Mouse (Mus musculus): ENCODE measurements around the gene Parp16.

Parp16 gene

DNA sequence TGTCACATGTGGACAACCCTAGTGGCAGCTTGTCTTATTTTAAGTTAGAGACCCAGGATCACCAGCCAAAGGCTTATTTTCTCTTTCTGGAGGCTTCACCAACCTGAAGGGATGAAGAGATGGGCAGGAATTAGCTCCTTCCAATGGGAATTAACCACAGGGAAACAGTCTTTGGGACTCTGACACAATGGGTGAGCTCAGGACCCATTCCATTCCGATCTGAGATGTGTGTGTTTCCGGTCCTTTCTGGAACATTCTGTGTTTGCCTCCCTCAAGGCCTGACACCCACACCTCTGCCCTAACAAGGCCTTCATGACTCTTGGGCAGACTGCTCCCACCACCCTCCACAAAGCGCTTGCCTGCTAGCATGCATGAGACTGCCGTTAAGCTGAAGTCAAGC is at the start of gene Parp16:
Gene Parp16, plus strand, starts transcription at position 301 of the 400 bp plus-strand sequence.
- DNase-seq: no peak

DNA sequence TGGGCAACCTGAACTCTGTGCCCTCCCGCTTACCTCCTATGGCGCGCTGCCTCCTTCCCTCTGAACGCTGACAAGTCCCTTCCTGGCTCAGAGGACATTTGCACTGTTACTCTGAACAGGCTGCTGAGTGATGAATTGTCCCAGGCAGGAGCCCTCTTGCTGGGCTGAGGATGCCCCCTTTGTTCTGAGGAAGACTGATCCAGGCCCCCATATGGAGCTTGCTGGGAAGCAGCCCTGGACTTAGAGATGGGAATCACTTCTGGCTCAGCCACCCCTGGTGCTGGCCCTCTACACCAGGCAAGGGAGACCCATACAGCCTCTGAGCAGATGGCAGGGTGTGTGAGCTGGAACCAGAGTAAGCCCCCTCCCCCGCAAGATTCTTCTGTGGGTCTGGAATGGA is 49.2 kb upstream of the Parp16 start:
- no peak for DNase-seq

DNA sequence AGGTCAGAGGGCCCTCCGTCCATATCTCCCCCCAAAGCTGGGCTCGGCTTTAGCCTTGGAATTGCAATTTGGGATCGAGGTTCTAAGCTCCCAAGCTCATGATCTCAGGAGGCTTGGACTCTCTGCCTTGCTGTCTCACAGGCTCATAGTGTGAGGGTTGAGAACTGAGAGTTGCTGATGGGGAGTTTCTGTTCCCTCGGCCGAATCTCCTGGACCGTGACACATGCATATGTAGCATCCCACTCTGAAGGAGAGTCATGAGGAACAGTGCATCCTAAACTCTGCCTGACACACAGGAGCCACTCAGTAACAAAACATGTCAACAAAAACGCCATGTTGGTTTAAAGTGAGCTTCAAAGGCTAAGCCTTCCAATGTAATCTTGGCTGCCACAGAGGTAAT is 46.6 kb upstream of the Parp16 start:
- no peak for DNase-seq

GRCm38 (mm10) chr9:65152711-65153330 is 42.3 kb upstream of the Parp16 start:
- no peak for DNase-seq

DNA sequence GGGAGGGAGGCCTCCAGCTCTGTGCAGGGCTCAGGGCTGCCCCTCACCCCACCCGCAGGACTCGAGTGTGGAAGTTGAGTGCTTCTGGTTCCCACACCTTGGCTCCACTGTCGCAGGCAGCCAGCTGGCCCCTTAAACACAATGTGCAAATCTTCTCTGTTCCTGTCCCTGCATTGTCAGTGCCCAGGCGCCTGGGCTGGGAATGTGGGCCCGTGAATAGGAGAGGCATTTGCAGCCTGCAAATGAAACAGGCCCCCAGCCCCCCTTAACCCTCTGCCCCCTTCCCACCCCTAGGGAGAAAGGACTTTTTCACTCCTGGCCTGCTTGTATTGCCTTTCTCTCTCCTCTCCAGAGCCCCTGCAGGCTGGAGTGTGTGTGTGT is 41.8 kb upstream of the Parp16 start:
- no peak for DNase-seq

GRCm38 (mm10) chr9:65154692-65155455 is 40.3 kb upstream of the Parp16 start:
- no peak for DNase-seq

DNA sequence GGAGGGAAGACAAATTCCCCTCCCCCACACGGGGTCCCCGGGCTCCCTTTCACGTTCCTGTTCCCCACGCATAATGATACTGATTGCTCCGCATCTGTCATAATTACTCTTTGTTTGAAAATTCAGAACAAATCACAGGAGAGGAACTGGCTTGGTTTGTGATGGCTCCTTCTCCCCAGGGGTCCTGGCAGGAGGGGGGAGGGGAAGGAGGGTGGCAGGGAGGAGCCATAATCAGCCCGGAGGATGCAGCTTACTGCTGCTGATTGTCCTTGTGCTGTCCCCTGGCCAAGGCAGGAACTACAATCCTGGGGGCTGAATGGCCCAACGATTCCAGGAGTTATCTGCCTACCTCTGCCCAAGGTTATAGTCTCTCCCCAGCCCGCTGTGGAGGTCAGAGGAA is 38.5 kb upstream of the Parp16 start:
- no peak for DNase-seq

- no peak for DNase-seq
These were observed 37.5 kb upstream of the Parp16 start for GRCm38 (mm10) chr9:65157631-65158030.

GRCm38 (mm10) chr9:65161188-65161587 is 34.0 kb upstream of the Parp16 start:
- DNase-seq: no peak

GRCm38 (mm10) chr9:65161881-65162280 is 33.3 kb upstream of the Parp16 start:
- DNase-seq: no peak

GRCm38 (mm10) chr9:65162711-65163639 is 32.2 kb upstream of the Parp16 start:
- no peak for DNase-seq

DNA sequence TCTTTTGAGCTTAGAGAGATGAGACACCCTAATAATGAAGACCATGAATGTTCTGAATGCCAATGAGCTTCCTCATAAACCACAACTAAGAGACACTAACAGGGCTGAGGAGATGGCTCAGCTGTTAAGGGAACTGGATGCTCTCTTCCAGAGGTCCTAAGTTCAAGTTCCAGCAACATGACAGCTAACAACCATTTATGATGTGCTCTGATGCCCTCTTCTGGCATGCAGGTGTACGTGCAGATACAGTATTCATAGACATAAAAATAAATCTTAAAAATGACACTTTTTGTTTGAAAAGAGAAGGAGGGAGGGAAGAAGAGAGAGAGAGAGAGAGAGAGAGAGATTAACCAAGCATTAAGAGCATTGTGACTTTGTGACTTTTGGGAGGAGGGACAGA is 30.3 kb upstream of the Parp16 start:
- no peak for DNase-seq

GRCm38 (mm10) chr9:65166386-65166785 is 28.8 kb upstream of the Parp16 start:
- DNase-seq: no peak

- DNase-seq: no peak
These were observed 26.6 kb upstream of the Parp16 start for GRCm38 (mm10) chr9:65168534-65168933.

- DNase-seq: no peak
These were observed 26.2 kb upstream of the Parp16 start for GRCm38 (mm10) chr9:65168952-65169351.

- no peak for DNase-seq
These were observed 22.5 kb upstream of the Parp16 start for GRCm38 (mm10) chr9:65172654-65173053.

- no peak for DNase-seq
These were observed 19.8 kb upstream of the Parp16 start for GRCm38 (mm10) chr9:65175234-65175938.

DNA sequence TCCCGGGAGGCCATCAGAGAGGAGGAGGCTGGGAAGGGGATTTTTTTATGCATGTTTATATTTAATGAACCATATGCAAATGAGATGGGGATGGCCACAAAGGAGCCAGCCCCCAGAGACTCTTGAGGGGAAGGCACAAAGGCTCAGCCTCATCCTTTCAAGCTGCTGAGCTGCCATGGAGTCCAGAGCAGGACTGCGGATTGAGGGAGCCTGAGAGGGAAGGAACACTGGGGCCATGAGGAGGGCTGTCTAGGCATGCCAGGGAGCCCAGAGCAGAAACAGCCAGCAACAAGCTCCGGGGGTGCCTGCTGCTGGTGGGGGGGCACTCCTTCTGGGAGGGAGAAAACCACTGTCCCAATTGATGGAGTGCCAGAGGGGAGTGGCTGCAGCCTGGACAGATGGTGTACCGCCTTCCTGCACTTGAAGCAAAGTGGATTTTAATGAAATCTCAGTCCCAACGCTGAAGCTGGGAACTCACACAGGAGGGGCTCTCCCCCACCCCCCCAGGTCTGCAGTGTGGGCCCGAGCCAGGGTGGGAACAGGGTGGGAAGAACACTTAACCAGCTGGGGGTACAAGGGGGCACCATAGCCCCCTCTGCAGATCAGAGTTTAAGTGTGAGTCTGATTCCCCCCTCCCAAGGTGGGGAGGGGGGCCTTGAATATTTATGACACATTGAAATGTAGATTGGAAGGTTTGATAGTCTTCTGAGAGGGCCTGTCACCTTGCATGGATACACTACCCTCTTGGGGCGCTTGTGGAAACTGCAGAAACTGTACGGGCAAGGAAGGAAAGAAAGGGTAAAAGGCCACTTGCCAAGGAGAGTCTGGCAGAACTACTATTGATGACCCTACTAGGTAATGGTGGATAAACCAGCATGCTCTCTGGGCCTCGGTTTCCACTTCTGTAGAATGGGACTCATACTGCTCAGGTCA is 18.9 kb upstream of the Parp16 start:
- no peak for DNase-seq

GRCm38 (mm10) chr9:65177497-65177896 is 17.7 kb upstream of the Parp16 start:
- DNase-seq: no peak

GRCm38 (mm10) chr9:65177912-65178311 is 17.2 kb upstream of the Parp16 start:
- no peak for DNase-seq

DNA sequence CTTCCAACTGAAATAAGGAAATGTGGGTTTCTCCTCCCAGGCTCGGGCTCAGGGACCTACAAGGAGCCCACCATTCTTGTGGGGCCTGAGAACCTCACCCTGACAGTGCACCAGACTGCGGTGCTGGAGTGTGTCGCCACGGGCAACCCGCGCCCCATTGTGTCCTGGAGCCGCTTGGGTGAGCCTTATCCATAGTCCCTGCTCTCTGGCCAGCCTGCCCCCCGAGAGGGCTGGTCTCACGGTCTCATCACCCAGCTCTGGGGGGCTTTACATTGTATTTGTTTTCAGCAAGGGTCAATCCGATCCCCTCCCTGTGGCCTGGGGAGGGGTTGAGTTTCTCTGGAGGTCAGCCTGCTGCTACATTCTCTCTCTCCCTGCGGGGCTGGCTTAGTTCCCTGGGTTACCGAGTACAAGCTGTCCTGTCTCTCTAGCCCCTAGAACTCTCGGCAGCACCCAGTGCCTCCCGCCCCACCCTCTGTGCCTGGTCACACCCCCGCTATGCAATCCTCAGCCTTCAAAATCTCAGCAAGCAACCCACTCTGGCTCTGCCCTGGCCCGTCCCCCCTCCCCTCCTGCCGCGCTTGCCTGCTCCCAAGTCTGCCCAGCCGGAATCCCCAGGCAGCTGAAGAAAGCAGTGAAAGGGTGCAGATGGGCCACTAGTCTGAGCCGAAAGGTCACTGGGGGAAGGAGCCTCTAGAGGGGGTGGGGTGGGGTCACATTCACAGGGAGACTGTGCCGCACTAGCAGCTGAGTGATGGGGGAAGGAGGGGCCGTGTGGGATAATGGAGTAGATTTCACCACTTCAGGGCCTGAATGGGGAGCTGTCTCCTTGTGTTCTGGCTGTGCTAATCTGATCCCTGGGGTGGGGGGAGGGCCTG is 16.6 kb upstream of the Parp16 start:
- no peak for DNase-seq

Measured in lung, adult 18-20 months (tissue).